Mouse (Mus musculus) cerebellum, adult 11-12 months (tissue): Measurements from ENCODE around the gene Ppcdc.

ENCODE experiments used
- DNase-seq: peaks from one replicate; pipeline ENCODE4 v3.0.0; 2022

The Ppcdc gene

GRCm38 (mm10) chr9:57439522-57440295, at the start of gene Ppcdc:
Gene Ppcdc (minus strand): TSS chr9:57440124.
- peak; percentile 92 for DNase-seq

- no peak for DNase-seq
Observed at GRCm38 (mm10) chr9:57487807-57488206, 47.9 kb upstream of the Ppcdc start.

DNA sequence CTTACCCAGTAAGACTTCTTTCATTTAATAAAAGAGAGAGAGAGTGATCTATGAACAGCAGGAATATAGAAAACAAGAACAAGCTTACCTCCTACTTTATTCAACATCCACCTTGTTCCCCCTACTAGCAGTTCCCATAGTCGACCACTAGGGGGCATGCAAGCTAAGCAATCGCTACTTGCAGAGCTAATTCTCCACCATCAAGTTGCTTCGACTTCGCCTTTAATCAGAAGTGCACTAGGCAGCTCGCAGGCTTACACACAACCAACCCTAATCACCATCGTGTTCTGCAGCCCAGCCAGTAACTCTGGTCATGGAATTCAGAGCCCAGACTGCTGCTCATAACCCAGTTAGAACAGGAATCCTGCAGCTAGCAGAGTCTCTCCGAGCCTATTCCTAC, 45.9 kb upstream of the Ppcdc start:
- DNase-seq = peak; percentile 70

GRCm38 (mm10) chr9:57468914-57469313, 29.0 kb upstream of the Ppcdc start:
- peak; percentile 64 for DNase-seq

DNA sequence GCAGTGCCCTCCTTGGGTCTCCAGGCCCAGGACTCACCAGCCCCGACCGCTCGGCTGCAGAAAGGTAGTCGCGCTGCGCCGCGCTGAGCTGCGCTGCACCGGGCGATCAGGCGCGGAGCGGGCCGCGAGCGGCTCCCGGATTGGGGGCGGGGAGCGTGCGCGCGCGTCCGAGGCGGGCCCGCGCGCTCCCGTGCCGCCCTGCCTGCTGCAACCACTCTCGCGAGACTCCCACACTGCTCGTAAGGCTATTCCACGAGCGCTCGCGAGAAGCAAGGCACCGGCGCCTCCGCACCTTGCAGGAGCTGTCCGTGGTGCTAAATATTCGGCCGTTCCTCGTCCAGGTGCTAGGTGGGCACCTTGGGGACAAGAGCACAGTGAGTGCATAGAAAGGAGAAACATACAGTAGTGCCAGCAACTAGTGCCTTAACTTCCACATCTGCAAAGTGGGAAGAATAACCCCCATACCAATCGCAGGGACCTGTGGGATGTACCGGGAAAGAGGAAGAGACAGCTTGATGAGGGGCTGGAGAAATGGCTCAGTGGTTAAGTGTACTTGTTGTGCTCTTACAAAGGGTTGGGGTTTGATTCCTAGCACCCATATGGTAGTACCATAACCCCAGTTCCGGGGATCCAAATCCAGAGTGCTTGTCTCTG, 28.1 kb upstream of the Ppcdc start, which contains the start of gene Scamp5:
Gene Scamp5 (minus strand): TSS at position 165 of the 654 bp plus-strand sequence.
- DNase-seq = peak; percentile 93

GRCm38 (mm10) chr9:57467271-57467771, 27.4 kb upstream of the Ppcdc start:
- DNase-seq = peak; percentile 75

DNA sequence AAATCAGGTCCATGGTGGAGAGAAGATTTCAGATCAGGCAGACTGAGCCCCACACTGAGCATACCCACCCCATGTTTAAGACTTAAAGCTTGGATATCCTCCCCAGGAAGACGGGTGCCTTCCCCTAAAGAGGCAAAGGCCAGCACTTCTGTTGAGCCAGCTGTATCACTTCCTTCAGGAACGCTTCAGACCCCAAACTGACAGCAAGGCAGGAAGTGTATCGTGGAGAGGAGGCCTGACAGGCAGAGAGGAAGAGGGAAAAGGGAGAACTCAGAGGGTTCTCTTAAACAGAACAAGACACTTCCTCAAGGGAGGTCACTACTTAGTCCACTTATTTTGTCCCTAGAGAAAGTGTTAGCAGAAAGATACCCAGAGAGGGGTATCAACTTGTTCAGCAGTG, 26.2 kb upstream of the Ppcdc start:
- no peak for DNase-seq

DNA sequence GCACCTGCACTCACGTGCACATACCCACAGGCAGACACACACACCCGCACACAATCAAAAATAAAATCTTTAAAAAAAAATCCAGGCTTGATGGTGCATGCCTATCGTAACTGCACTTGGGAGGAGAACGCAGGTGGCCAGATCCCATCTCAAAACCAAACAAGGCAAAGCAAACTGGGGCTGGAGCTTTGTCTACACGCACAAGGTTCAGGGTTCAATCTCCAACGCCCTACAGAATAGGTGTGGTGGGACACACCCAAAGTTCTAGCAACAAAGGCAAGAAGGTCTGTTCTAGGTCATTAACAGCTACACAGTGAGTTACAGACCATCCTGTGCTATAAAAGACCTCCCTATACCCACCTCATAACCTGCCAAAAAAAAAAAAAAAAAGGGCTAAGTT, 22.9 kb upstream of the Ppcdc start:
- no peak for DNase-seq

GRCm38 (mm10) chr9:57459707-57460106, 19.8 kb upstream of the Ppcdc start:
- no peak for DNase-seq

DNA sequence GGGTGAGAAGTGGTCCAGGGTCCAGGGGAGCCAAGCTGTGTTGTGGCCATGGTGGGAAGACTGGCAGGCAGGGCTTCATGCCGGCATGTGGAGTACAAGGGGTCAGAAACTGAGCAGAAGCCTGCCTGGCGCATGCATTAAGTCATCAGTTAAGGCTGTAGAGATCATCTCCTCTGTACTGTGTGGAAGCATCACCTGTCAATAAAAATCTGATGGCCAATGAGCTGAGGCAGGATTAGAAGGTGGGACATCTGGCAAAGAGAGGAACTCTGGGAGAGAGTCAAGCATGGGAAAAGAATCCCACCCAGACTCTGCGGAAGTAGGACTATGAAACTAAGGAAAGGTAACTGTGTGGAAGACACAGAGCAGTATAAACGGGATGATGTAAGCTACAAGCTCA, 13.6 kb upstream of the Ppcdc start:
- no peak for DNase-seq

- DNase-seq = no peak
Observed at GRCm38 (mm10) chr9:57452624-57453462, 12.9 kb upstream of the Ppcdc start.

GRCm38 (mm10) chr9:57449715-57450114, 9.8 kb upstream of the Ppcdc start:
- no peak for DNase-seq

- no peak for DNase-seq
Observed at GRCm38 (mm10) chr9:57440620-57441019, 696 bp upstream of the Ppcdc start.

DNA sequence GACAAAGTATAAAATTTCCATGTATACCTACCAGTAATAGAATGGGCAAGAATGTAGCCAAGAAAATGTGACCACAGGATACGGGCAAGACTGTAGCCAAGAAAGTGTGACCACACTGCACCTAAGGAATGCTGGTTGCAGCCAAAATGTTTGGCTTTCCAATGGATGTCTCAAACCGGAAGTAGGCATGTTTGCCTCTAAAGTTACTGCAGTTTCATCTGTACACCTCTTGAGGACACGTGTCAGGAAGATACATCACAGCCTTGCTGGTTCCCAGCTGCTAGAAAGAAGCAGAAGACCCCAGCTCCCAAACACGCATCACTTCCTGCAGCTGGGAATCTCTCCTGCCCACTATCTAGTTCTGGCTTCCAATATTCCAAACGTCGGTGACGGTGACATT, 841 bp downstream of the Ppcdc start:
- DNase-seq = peak; percentile 36

GRCm38 (mm10) chr9:57437896-57438614, 1.9 kb downstream of the Ppcdc start:
- DNase-seq = no peak

- DNase-seq = no peak
Observed at GRCm38 (mm10) chr9:57436166-57436565, 3.8 kb downstream of the Ppcdc start.

GRCm38 (mm10) chr9:57434405-57435165, 5.3 kb downstream of the Ppcdc start:
- DNase-seq = no peak

DNA sequence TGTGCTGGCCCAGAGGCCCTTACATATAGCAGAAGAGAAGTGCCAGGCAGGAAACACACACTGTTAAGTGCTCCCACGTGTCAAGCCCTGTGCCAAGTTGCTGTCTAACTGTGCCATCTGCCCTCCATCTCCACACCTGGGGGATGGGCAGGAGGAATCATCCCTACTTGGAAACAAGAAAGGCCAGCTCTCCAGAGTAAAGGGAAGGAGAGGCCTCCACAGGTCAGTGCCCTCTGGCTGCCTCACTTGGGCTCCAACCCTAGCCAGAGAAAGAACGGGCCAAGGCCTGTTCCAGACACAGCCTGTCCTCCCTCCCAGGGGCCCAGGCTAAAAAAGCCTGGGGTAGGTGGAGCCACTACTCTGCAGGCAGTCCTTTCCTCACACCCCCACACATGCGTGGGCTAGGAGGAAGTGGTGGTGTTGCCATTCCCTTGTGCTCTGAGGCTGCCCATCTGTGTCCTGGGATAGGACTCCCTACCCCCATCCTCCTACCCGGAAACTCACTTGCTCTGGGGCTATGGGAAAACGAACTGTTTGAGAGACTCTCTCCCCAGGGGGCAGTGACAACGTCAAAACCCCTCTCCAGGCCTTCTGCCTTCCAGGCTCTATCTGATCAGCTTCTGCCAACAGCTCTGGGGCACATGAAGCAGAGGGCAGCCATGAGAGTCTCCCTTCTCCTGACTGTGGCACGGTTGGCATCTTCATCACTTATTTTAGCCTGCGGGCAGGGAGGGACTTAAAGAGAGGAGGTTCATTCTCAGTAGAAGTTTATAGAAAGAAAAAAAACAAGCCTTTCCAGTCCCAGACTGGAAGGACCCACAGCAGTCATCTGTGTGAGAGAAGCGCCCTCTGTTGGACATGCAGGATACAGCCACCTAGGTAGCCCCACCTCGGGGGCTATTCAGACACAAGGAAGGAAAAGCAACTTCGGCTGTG, 6.6 kb downstream of the Ppcdc start:
- DNase-seq = peak; percentile 82

DNA sequence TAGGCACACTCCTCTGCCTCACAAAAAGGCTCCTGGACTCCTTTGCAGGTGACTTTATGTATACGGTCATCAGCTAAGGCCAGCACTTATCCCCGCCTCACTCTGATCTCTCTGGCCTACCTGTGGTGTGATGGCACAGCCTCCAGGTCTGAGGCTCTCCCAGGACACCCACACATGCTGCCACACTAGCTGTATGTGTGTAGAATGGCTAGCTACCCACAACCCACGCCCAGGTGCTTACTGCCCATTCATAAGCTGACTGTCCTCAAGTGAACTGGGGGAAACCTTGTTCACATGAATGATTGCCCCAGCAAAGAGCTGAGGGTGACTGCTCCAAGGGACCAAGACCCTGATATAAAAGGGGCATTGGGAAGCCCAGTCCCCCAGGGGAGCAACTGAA, 7.4 kb downstream of the Ppcdc start:
- DNase-seq = no peak

GRCm38 (mm10) chr9:57431202-57431601, 8.7 kb downstream of the Ppcdc start:
- DNase-seq = no peak

DNA sequence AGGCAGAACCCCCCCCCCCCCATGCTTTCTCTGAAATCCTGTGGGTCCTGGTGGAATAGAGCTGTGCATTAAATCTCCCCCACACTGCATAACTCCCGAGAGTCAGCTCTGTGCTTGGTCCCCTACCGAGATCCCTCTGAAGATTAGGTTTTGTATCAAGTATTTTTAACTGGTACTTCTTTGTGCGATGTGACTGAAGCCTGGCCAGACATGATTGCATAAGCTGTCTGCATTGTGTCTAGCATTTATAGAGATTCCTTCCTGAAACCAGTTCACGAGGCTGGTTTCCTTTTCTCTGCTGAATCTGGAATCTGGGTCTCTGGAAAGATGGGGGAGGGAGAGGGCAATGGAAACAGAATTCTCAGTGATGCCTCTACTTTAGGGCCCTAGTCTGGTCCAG, 11.5 kb downstream of the Ppcdc start:
- no peak for DNase-seq
